Mouse (Mus musculus): ENCODE results near the gene Cbx8. TPM values are rescaled to one million over a fixed set of nuclear protein-coding genes. Genes with fewer than 3 reads are reported as not detected.

The Cbx8 gene
- polyA plus RNA-seq, 1 experiment from 2014 or later: 6.8 TPM

- peaks cover 36% of the 10 kb centered on the region for H3K4me1 ChIP-seq (ENCODE audit: control insufficient read depth, insufficient read depth, low read length)
- H3K9me3 ChIP-seq (ENCODE audit: control insufficient read depth, low read length): no peaks in the 10 kb centered on the region
- H3K27me3 ChIP-seq (ENCODE audit: control insufficient read depth, insufficient read depth, low read length): peaks cover 85% of the 10 kb centered on the region
- WGBS: 2% methylated on average over 34 of the region's 35 CpGs
- ATAC-seq (ENCODE audit: insufficient read depth, low FRiP score, low TSS enrichment) (no peak; the same call in 1 of the 2 replicates), DNase-seq (ENCODE audit: low spot score) (peak; percentile 64)
- peak overlapping the region; percentile 45 for H3K27ac ChIP-seq (ENCODE audit: low read depth, low read length)
- no peaks in the 10 kb centered on the region for H3K36me3 ChIP-seq (ENCODE audit: control insufficient read depth, insufficient read depth, low read length)
- peak overlapping the region; percentile 38 for H3K9ac ChIP-seq (ENCODE audit: low read length)
- H3K4me2 ChIP-seq (ENCODE audit: low read depth): peak overlapping the region; percentile 46
- peak overlapping the region; percentile 29 for H3K4me3 ChIP-seq (ENCODE audit: low read depth, low read length)
These were observed 13.1 kb upstream of the Cbx8 start for GRCm38 (mm10) chr11:119053738-119054350.

DNA sequence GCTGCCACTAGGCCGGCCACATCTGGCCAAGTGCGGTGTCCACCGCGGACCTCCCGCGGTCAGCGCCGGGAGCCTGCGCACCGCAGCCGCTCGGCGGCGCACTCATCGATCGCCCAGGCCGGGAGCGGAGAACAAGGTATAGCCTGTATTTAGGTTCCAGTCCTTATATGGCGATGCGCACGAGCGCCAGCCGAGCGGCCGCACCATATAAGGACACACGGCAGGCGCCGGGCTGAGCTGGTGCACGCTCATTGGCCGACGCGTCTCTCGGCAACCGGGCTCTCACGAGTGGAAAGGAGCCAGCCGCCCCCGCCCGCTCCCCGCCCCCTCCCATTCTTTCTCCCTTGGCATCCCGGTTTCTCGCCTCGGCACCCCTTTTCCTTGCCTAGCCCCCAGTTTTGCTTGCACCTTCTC, 12.5 kb upstream of the Cbx8 start:
- H3K9me3 ChIP-seq (ENCODE audit: control insufficient read depth, low read length): no peaks in the 10 kb centered on the region
- H3K4me1 ChIP-seq (ENCODE audit: control insufficient read depth, insufficient read depth, low read length): peaks cover 33% of the 10 kb centered on the region
- H3K4me2 ChIP-seq (ENCODE audit: low read depth): peak overlapping the region; percentile 46
- H3K4me3 ChIP-seq (ENCODE audit: low read depth, low read length): peak overlapping the region; percentile 29
- H3K36me3 ChIP-seq (ENCODE audit: control insufficient read depth, insufficient read depth, low read length): no peaks in the 10 kb centered on the region
- ATAC-seq (ENCODE audit: insufficient read depth, low FRiP score, low TSS enrichment): peak; percentile 90
- peaks cover 85% of the 10 kb centered on the region for H3K27me3 ChIP-seq (ENCODE audit: control insufficient read depth, insufficient read depth, low read length)
- peak; percentile 95 for DNase-seq (ENCODE audit: low spot score)
- peak overlapping the region; percentile 39 for H3K9ac ChIP-seq (ENCODE audit: low read length)
- WGBS: under 1% methylated on average over 41 of the region's 42 CpGs
- H3K27ac ChIP-seq (ENCODE audit: low read depth, low read length): peak overlapping the region; percentile 53

GRCm38 (mm10) chr11:119052661-119053256, 12.0 kb upstream of the Cbx8 start:
- peak overlapping the region; percentile 46 for H3K4me2 ChIP-seq (ENCODE audit: low read depth)
- WGBS: under 1% methylated on average over 13 of the region's 13 CpGs
- peak overlapping the region; percentile 29; the same call in 1 of the 2 replicates for H3K4me3 ChIP-seq (ENCODE audit: low read depth, low read length)
- peak overlapping the region; percentile 53; the same call in 1 of the 2 replicates for H3K27ac ChIP-seq (ENCODE audit: low read depth, low read length)
- no peaks in the 10 kb centered on the region for H3K36me3 ChIP-seq (ENCODE audit: control insufficient read depth, insufficient read depth, low read length)
- peak overlapping the region; percentile 39 for H3K9ac ChIP-seq (ENCODE audit: low read length)
- ATAC-seq (ENCODE audit: insufficient read depth, low FRiP score, low TSS enrichment) (no peak), DNase-seq (ENCODE audit: low spot score) (peak; percentile 65)
- H3K4me1 ChIP-seq (ENCODE audit: control insufficient read depth, insufficient read depth, low read length): peaks cover 34% of the 10 kb centered on the region
- peaks cover 85% of the 10 kb centered on the region for H3K27me3 ChIP-seq (ENCODE audit: control insufficient read depth, insufficient read depth, low read length)
- no peaks in the 10 kb centered on the region for H3K9me3 ChIP-seq (ENCODE audit: control insufficient read depth, low read length)

GRCm38 (mm10) chr11:119051927-119052660, 11.3 kb upstream of the Cbx8 start:
- Histone ChIP-seq H3K36me3 (ENCODE audit: control insufficient read depth, insufficient read depth, low read length) (no peaks in the 10 kb centered on the region), H3K27ac (ENCODE audit: low read depth, low read length) (no peak overlapping the region), H3K9me3 (ENCODE audit: control insufficient read depth, low read length) (no peaks in the 10 kb centered on the region), H3K4me3 (ENCODE audit: low read depth, low read length) (no peak overlapping the region), H3K27me3 (ENCODE audit: control insufficient read depth, insufficient read depth, low read length) (peaks cover 85% of the 10 kb centered on the region), H3K4me1 (ENCODE audit: control insufficient read depth, insufficient read depth, low read length) (peaks cover 34% of the 10 kb centered on the region), H3K4me2 (ENCODE audit: low read depth) (no peak overlapping the region), H3K9ac (ENCODE audit: low read length) (no peak overlapping the region)
- DNase-seq (ENCODE audit: low spot score): peak; percentile 63
- ATAC-seq (ENCODE audit: insufficient read depth, low FRiP score, low TSS enrichment): no peak
- WGBS: 5% methylated on average over 15 of the region's 15 CpGs

DNA sequence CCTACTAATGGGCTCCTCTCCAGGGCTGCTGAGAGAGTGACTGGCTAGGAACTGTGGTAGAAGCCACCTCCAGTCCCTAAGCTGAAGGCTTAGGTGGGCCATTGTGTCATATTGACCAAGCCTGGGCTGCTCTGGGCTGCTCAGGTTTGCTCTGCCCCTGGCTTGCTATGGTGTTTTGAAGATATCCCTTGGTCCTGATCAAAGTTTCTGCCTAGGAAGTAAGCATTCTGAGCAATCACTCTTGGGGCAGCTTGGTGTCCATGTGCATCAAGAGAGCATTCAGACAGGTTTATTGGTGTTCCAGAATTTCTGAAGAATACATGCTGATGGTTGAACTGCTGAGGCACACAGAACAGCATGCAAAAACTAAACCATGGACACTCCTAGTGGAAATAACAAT, 10.7 kb upstream of the Cbx8 start:
- H3K36me3 ChIP-seq (ENCODE audit: control insufficient read depth, insufficient read depth, low read length): no peaks in the 10 kb centered on the region
- peaks cover 39% of the 10 kb centered on the region for H3K4me1 ChIP-seq (ENCODE audit: control insufficient read depth, insufficient read depth, low read length)
- no peaks in the 10 kb centered on the region for H3K9me3 ChIP-seq (ENCODE audit: control insufficient read depth, low read length)
- ATAC-seq (ENCODE audit: insufficient read depth, low FRiP score, low TSS enrichment): no peak
- no peak overlapping the region for H3K4me3 ChIP-seq (ENCODE audit: low read depth, low read length)
- no peak overlapping the region for H3K4me2 ChIP-seq (ENCODE audit: low read depth)
- H3K27ac ChIP-seq (ENCODE audit: low read depth, low read length): no peak overlapping the region
- DNase-seq (ENCODE audit: low spot score): no peak
- H3K9ac ChIP-seq (ENCODE audit: low read length): no peak overlapping the region
- peaks cover 91% of the 10 kb centered on the region for H3K27me3 ChIP-seq (ENCODE audit: control insufficient read depth, insufficient read depth, low read length)

GRCm38 (mm10) chr11:119050361-119050760, 9.6 kb upstream of the Cbx8 start:
- DNase-seq (ENCODE audit: low spot score): no peak
- H3K4me1 ChIP-seq (ENCODE audit: control insufficient read depth, insufficient read depth, low read length): peaks cover 39% of the 10 kb centered on the region
- no peak overlapping the region for H3K27ac ChIP-seq (ENCODE audit: low read depth, low read length)
- no peak overlapping the region for H3K4me2 ChIP-seq (ENCODE audit: low read depth)
- ATAC-seq (ENCODE audit: insufficient read depth, low FRiP score, low TSS enrichment): no peak
- no peak overlapping the region for H3K4me3 ChIP-seq (ENCODE audit: low read depth, low read length)
- peaks cover 92% of the 10 kb centered on the region for H3K27me3 ChIP-seq (ENCODE audit: control insufficient read depth, insufficient read depth, low read length)
- no peaks in the 10 kb centered on the region for H3K36me3 ChIP-seq (ENCODE audit: control insufficient read depth, insufficient read depth, low read length)
- H3K9ac ChIP-seq (ENCODE audit: low read length): no peak overlapping the region
- WGBS: 0% methylated on average over 2 of the region's 2 CpGs
- no peaks in the 10 kb centered on the region for H3K9me3 ChIP-seq (ENCODE audit: control insufficient read depth, low read length)

- Histone ChIP-seq H3K4me1 (ENCODE audit: control insufficient read depth, insufficient read depth, low read length) (peaks cover 29% of the 10 kb centered on the region), H3K27ac (ENCODE audit: low read depth, low read length) (no peak overlapping the region), H3K4me3 (ENCODE audit: low read depth, low read length) (no peak overlapping the region), H3K9ac (ENCODE audit: low read length) (no peak overlapping the region; the same call in 1 of the 2 replicates), H3K9me3 (ENCODE audit: control insufficient read depth, low read length) (no peaks in the 10 kb centered on the region), H3K27me3 (ENCODE audit: control insufficient read depth, insufficient read depth, low read length) (peaks cover 97% of the 10 kb centered on the region), H3K4me2 (ENCODE audit: low read depth) (no peak overlapping the region), H3K36me3 (ENCODE audit: control insufficient read depth, insufficient read depth, low read length) (no peaks in the 10 kb centered on the region)
- peak; percentile 20; the same call in 1 of the 2 replicates for ATAC-seq (ENCODE audit: insufficient read depth, low FRiP score, low TSS enrichment)
- DNase-seq (ENCODE audit: low spot score): peak; percentile 53
- under 1% methylated on average over 13 of the region's 13 CpGs for WGBS
These were observed 7.4 kb upstream of the Cbx8 start for GRCm38 (mm10) chr11:119048133-119048510.

DNA sequence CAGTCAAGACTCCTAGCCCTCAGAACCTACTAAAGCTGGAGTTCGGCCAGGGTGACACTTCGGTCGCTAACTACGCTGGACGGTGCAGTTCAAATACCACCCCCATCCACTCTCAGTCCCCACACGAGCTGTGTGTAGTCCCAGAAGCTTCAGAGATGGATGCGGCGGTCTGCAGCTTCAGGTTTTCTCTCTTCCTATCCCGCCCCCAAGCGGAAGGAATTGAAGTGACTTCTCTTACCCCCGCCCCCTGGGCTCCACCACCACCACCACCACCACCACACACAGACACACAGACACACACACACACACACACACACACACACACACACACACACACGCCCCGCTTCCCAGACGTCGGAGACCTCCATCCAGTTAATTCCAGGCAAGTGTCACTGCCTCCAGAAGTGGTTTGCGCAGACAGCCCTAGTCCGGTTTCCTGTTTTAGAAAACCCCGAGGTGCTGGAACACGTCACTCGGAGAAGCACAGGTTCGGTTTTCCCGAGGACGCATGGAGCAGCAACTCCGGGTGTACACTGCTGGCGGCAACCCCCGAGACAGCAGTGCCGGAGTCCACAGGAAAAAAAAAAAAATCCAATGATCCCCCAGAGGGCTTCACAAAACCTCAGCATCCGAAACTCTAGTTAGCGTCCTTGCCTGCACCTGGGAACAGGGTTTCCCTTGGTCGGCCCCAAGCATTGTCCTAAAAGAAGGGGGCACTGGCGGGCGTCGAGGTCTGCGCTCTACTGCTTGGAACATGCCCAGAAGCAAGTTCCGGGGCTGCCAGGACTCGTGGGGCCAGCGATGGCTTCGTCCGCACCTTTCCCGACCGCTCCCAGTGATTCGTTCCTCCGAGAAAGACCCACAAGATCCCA, 6.7 kb upstream of the Cbx8 start:
- Histone ChIP-seq H3K27ac (ENCODE audit: low read depth, low read length) (no peak overlapping the region), H3K9me3 (ENCODE audit: control insufficient read depth, low read length) (no peaks in the 10 kb centered on the region), H3K9ac (ENCODE audit: low read length) (no peak overlapping the region), H3K4me2 (ENCODE audit: low read depth) (peak overlapping the region; percentile 56), H3K4me3 (ENCODE audit: low read depth, low read length) (peak overlapping the region; percentile 31; the same call in 1 of the 2 replicates), H3K27me3 (ENCODE audit: control insufficient read depth, insufficient read depth, low read length) (peaks cover 100% of the 10 kb centered on the region), H3K4me1 (ENCODE audit: control insufficient read depth, insufficient read depth, low read length) (peaks cover 22% of the 10 kb centered on the region), H3K36me3 (ENCODE audit: control insufficient read depth, insufficient read depth, low read length) (no peaks in the 10 kb centered on the region)
- under 1% methylated on average over 42 of the region's 43 CpGs for WGBS
- DNase-seq (ENCODE audit: low spot score) (peak; percentile 68), ATAC-seq (ENCODE audit: insufficient read depth, low FRiP score, low TSS enrichment) (no peak; the same call in 1 of the 2 replicates)
